Mouse (Mus musculus) urinary bladder, adult 2 months (tissue): ENCODE data around the gene Fam180a. TPM values are rescaled to one million over a fixed set of nuclear protein-coding genes. Genes with fewer than 3 reads are reported as not detected.
"Not testable (repeated sequence)": the region's sequence is repeated elsewhere in the genome, so short reads cannot be mapped to it uniquely, and the experiment has no call there.

Experiments used
- DNase-seq: peaks from one replicate; pipeline ENCODE4 v3.0.0; 2022; ENCODE audit warnings: low spot score
- polyA plus RNA-seq: library from polyadenylated mRNA; depleted of rRNA; stranded (reverse); fragments of >200 nt; gene quantifications from 2 replicates; pipeline ENCODE4 v1.2.3, GENCODE M21; 2012; rRNA removed

Fam180a gene
- 1.4 and 2.7 TPM in 2 replicates for polyA plus RNA-seq

GRCm38 (mm10) chr6:35326111-35326515 lies at the start of gene Fam180a:
TSS of gene Fam180a (minus strand) at chr6:35326141.
- DNase-seq: no peak

- no peak for DNase-seq
These were observed 48.1 kb upstream of the Fam180a start for GRCm38 (mm10) chr6:35374052-35374451.

- DNase-seq: no peak
These were observed 44.4 kb upstream of the Fam180a start for GRCm38 (mm10) chr6:35370356-35370755.

GRCm38 (mm10) chr6:35369578-35370282 lies 43.8 kb upstream of the Fam180a start:
- not testable (repeated sequence) for DNase-seq

- no peak for DNase-seq
These were observed 36.7 kb upstream of the Fam180a start for GRCm38 (mm10) chr6:35362596-35362995.

GRCm38 (mm10) chr6:35355320-35355719 lies 29.4 kb upstream of the Fam180a start:
- DNase-seq: no peak

- no peak for DNase-seq
These were observed 28.7 kb upstream of the Fam180a start for GRCm38 (mm10) chr6:35354622-35354998.

- no peak for DNase-seq
These were observed 28.1 kb upstream of the Fam180a start for GRCm38 (mm10) chr6:35353846-35354621.

GRCm38 (mm10) chr6:35353416-35353815 lies 27.5 kb upstream of the Fam180a start:
- DNase-seq: no peak

- DNase-seq: no peak
These were observed 26.9 kb upstream of the Fam180a start for GRCm38 (mm10) chr6:35352867-35353266.

- no peak for DNase-seq
These were observed 25.9 kb upstream of the Fam180a start for GRCm38 (mm10) chr6:35351826-35352225.

GRCm38 (mm10) chr6:35349784-35350183 lies 23.8 kb upstream of the Fam180a start:
- DNase-seq: no peak

- no peak for DNase-seq
These were observed 12.7 kb upstream of the Fam180a start for GRCm38 (mm10) chr6:35338640-35339039.

GRCm38 (mm10) chr6:35337836-35338235 lies 11.9 kb upstream of the Fam180a start:
- DNase-seq: no peak

- no peak for DNase-seq
These were observed 9.5 kb upstream of the Fam180a start for GRCm38 (mm10) chr6:35335452-35335851.

- DNase-seq: no peak
These were observed 8.3 kb upstream of the Fam180a start for GRCm38 (mm10) chr6:35334278-35334677.

GRCm38 (mm10) chr6:35333632-35334031 lies 7.7 kb upstream of the Fam180a start:
- no peak for DNase-seq

- no peak for DNase-seq
These were observed 4.9 kb upstream of the Fam180a start for GRCm38 (mm10) chr6:35330834-35331233.

GRCm38 (mm10) chr6:35329956-35330355 lies 4.0 kb upstream of the Fam180a start:
- no peak for DNase-seq

GRCm38 (mm10) chr6:35324306-35324705 lies 1.6 kb downstream of the Fam180a start:
- DNase-seq: no peak

GRCm38 (mm10) chr6:35323046-35323445 lies 2.9 kb downstream of the Fam180a start:
- peak; percentile 77 for DNase-seq

GRCm38 (mm10) chr6:35321105-35321504 lies 4.8 kb downstream of the Fam180a start:
- no peak for DNase-seq

GRCm38 (mm10) chr6:35319850-35320249 lies 6.1 kb downstream of the Fam180a start:
- DNase-seq: no peak
